Mouse (Mus musculus): ENCODE data around the gene Camta1. TPM values are rescaled to one million over a fixed set of nuclear protein-coding genes. Genes with fewer than 3 reads are reported as not detected.

Camta1 gene
- total RNA-seq, 1 experiment: 9.3 TPM

DNA sequence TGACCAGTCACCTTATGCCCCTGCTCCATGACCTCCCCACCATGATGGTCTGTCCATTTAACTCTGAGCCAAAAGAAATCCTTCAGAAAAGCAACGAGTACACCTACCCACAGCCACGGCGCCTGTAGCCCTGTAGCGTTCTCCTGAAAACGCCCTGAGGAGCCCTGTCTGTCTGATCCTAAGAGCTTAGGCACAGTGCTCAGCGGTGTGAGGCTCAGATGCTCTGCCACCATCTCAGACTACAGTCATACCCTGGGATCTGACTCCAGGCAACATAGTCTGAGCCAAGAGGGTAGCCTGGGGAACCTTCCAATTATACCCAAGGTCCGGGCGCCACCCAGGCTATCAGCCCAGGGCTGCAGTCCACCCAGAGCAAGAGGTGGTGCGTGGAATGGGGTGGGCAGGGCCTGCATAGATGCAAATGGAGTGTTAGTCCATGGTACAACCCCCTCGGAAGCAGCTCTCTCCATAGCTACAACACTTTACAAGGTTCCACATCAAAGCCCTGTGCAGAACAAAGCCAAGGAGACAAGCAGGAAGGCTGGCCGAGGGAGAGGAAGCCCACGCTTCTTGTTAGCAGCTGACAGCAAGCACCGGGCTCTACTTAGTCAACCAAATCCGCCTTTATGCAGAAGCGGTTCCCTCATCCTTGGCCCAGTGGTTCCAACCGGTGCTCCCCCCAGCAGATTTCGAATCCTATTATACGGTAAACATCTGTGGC is 323.1 kb downstream of the Camta1 start:
- H3K27ac ChIP-seq (ENCODE audit: insufficient read depth, low read depth, low read length, poor library complexity, severe bottlenecking): no peak overlapping the region
- no peaks in the 10 kb centered on the region for H3K36me3 ChIP-seq (ENCODE audit: control insufficient read depth, insufficient read depth, low read length, poor library complexity, severe bottlenecking)
- H3K4me1 ChIP-seq (ENCODE audit: control insufficient read depth in 2 of 2, insufficient read depth in 2 of 2, low read length in 2 of 2, poor library complexity in 1 of 2): peaks cover 2 to 6% of the 10 kb centered on the region in 2 experiments; a peak in 1 of 4 replicates
- no peak overlapping the region for H3K4me3 ChIP-seq (ENCODE audit: insufficient read depth in 1 of 2, low read depth in 1 of 2, low read length in 2 of 2, poor library complexity in 1 of 2, severe bottlenecking in 1 of 2)
- no peak for TF ChIP-seq ZC3H11A (IDR thresholded peaks at IDR 0.05; ENCODE audit: borderline replicate concordance, low read depth, low read length)
- no peak for TF ChIP-seq HCFC1 (IDR thresholded peaks at IDR 0.05; ENCODE audit: borderline replicate concordance, insufficient read depth, low read length)
- TF ChIP-seq CHD2 (IDR thresholded peaks at IDR 0.05; ENCODE audit: low read depth, low read length): no peak
- no peak for TF ChIP-seq ZNF384 (IDR thresholded peaks at IDR 0.05; ENCODE audit: low read depth, low read length)
- no peak for TF ChIP-seq MAFK (IDR thresholded peaks at IDR 0.05; ENCODE audit: insufficient read depth, low read depth, low read length)
- no peak for DNase-seq (ENCODE audit: low read depth, low spot score)
- no peak overlapping the region for H3K9ac ChIP-seq (ENCODE audit: insufficient read depth, low read depth, low read length, poor library complexity, severe bottlenecking)
- in situ Hi-C loops (cut with MboI; ENCODE audit: low sequenced_read_pairs in 2 of 2, unreplicated experiment in 2 of 2): no loop called here
- no peaks in the 10 kb centered on the region for H3K9me3 ChIP-seq (ENCODE audit: control insufficient read depth, insufficient read depth, low read depth, low read length)

DNA sequence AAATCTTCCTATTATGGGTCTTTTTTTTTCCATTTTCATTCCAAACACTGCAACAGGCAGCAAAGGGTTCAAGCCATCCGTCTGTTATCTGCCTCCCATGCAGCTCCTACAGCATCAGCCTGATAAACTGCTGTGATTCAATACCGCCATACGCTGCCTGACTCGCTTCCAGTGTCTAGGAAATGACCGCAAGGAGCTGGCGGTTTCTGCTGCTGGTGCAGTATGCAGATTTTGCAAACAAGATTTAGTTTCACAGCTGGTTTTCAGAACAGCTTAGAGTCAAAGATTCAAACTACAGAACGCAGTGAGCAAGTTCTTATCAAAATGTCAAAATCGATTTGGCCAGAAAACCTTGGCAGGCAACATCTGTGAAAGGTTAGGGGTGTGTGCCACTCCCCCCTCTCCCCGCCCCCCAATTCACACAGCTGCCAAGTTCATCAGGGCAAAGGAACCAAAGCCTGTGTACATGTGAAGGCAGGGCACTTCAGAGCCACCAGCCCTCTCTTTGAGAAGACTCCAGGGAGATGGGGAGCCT is 325.7 kb downstream of the Camta1 start:
- TF ChIP-seq ZC3H11A (IDR thresholded peaks at IDR 0.05; ENCODE audit: borderline replicate concordance, low read depth, low read length) (no peak), MAFK (IDR thresholded peaks at IDR 0.05; ENCODE audit: insufficient read depth, low read depth, low read length) (no peak), CHD2 (IDR thresholded peaks at IDR 0.05; ENCODE audit: low read depth, low read length) (no peak), HCFC1 (IDR thresholded peaks at IDR 0.05; ENCODE audit: borderline replicate concordance, insufficient read depth, low read length) (no peak), ZNF384 (IDR thresholded peaks at IDR 0.05; ENCODE audit: low read depth, low read length) (no peak)
- Histone ChIP-seq H3K9ac (ENCODE audit: insufficient read depth, low read depth, low read length, poor library complexity, severe bottlenecking) (no peak overlapping the region), H3K9me3 (ENCODE audit: control insufficient read depth, insufficient read depth, low read depth, low read length) (no peaks in the 10 kb centered on the region), H3K4me1 (ENCODE audit: control insufficient read depth in 2 of 2, insufficient read depth in 2 of 2, low read length in 2 of 2, poor library complexity in 1 of 2) (peaks cover 2 to 6% of the 10 kb centered on the region in 2 experiments; a peak in 1 of 4 replicates), H3K27ac (ENCODE audit: insufficient read depth, low read depth, low read length, poor library complexity, severe bottlenecking) (no peak overlapping the region), H3K4me3 (ENCODE audit: insufficient read depth in 1 of 2, low read depth in 1 of 2, low read length in 2 of 2, poor library complexity in 1 of 2, severe bottlenecking in 1 of 2) (no peak overlapping the region), H3K36me3 (ENCODE audit: control insufficient read depth, insufficient read depth, low read length, poor library complexity, severe bottlenecking) (no peaks in the 10 kb centered on the region)
- in situ Hi-C loops (cut with MboI; ENCODE audit: low sequenced_read_pairs in 2 of 2, unreplicated experiment in 2 of 2): no loop called here
- no peak for DNase-seq (ENCODE audit: low read depth, low spot score)

DNA sequence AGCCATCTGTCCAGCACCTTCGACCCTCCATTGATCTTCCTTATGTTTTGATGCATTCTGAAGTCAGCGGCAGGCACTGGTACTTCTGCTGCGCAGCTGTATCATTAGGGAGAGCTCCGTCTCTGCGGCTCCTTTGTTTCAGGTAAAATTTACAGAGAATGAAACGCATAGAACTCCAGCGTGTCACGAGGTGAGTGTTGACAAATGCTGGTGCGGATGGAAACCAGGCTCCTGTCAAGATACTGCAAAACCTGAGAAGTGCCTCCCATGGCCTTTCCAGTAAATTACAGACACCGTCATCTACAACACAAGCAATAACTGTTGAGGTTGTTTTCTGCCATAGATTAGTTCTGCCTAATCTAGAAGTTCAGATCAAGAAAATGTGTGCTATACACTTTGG is 328.2 kb downstream of the Camta1 start:
- no peak overlapping the region for H3K9ac ChIP-seq (ENCODE audit: insufficient read depth, low read depth, low read length, poor library complexity, severe bottlenecking)
- DNase-seq (ENCODE audit: low read depth, low spot score): no peak
- H3K9me3 ChIP-seq (ENCODE audit: control insufficient read depth, insufficient read depth, low read depth, low read length): no peaks in the 10 kb centered on the region
- no peak for TF ChIP-seq ZNF384 (IDR thresholded peaks at IDR 0.05; ENCODE audit: low read depth, low read length)
- in situ Hi-C loops (cut with MboI; ENCODE audit: low sequenced_read_pairs in 2 of 2, unreplicated experiment in 2 of 2): no loop called here
- H3K4me1 ChIP-seq (ENCODE audit: control insufficient read depth in 2 of 2, insufficient read depth in 2 of 2, low read length in 2 of 2, poor library complexity in 1 of 2): no peaks in the 10 kb centered on the region
- H3K4me3 ChIP-seq (ENCODE audit: insufficient read depth in 1 of 2, low read depth in 1 of 2, low read length in 2 of 2, poor library complexity in 1 of 2, severe bottlenecking in 1 of 2): no peak overlapping the region
- H3K27ac ChIP-seq (ENCODE audit: insufficient read depth, low read depth, low read length, poor library complexity, severe bottlenecking): no peak overlapping the region
- H3K36me3 ChIP-seq (ENCODE audit: control insufficient read depth, insufficient read depth, low read length, poor library complexity, severe bottlenecking): no peaks in the 10 kb centered on the region

DNA sequence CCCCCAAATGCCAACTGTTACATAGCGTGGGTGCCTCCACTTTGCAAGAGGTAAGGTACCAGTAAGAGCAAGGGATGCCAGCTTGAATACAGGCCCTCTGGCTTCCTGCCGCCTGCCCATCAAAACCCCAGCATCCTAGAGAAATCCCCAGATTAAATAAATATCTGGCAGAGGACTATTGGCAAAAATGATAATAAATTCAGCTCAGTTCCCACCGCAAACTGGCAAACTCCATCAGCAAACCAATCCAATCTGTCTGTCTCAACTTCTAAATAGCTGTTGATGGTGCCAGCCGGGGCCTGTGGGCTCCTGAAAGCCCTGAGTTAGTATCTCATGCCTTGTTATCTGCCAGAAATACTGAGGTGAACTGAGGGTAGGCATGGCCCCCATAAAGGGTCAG is 333.2 kb downstream of the Camta1 start:
- Histone ChIP-seq H3K9ac (ENCODE audit: insufficient read depth, low read depth, low read length, poor library complexity, severe bottlenecking) (no peak overlapping the region), H3K27ac (ENCODE audit: insufficient read depth, low read depth, low read length, poor library complexity, severe bottlenecking) (no peak overlapping the region), H3K9me3 (ENCODE audit: control insufficient read depth, insufficient read depth, low read depth, low read length) (no peaks in the 10 kb centered on the region), H3K4me3 (ENCODE audit: insufficient read depth in 1 of 2, low read depth in 1 of 2, low read length in 2 of 2, poor library complexity in 1 of 2, severe bottlenecking in 1 of 2) (no peak overlapping the region), H3K36me3 (ENCODE audit: control insufficient read depth, insufficient read depth, low read length, poor library complexity, severe bottlenecking) (no peaks in the 10 kb centered on the region), H3K4me1 (ENCODE audit: control insufficient read depth in 2 of 2, insufficient read depth in 2 of 2, low read length in 2 of 2, poor library complexity in 1 of 2) (no peaks in the 10 kb centered on the region)
- in situ Hi-C loops (cut with MboI; ENCODE audit: low sequenced_read_pairs in 2 of 2, unreplicated experiment in 2 of 2): no loop called here
- TF ChIP-seq ZNF384 (IDR thresholded peaks at IDR 0.05; ENCODE audit: low read depth, low read length): no peak
- TF ChIP-seq ZC3H11A (IDR thresholded peaks at IDR 0.05; ENCODE audit: borderline replicate concordance, low read depth, low read length): no peak
- no peak for TF ChIP-seq MAFK (IDR thresholded peaks at IDR 0.05; ENCODE audit: insufficient read depth, low read depth, low read length)
- TF ChIP-seq CHD2 (IDR thresholded peaks at IDR 0.05; ENCODE audit: low read depth, low read length): no peak
- TF ChIP-seq HCFC1 (IDR thresholded peaks at IDR 0.05; ENCODE audit: borderline replicate concordance, insufficient read depth, low read length): no peak
- no peak for DNase-seq (ENCODE audit: low read depth, low spot score)

Measured in ES-E14 (cell line).